28 mouse cellular contexts compared by ENCODE assay signal in genomic region chr8:124872690-124873089, GRCm38 (mm10). TPM values are rescaled to one million over a fixed set of nuclear protein-coding genes. Genes with fewer than 3 reads are reported as not detected.
A peak's percentile ranks its signal among the peaks of the same experiment; 100 is the strongest.
DNase-seq lines count a peak whose midpoint lies in the region; ATAC-seq and TF ChIP-seq lines count a peak whose summit lies in the region.
"Had no signal": no experiment of that assay in that cellular context is flagged by ENCODE, and none has a peak within 500 bp of the region (broad histone marks: within the 10 kb centered on the region; RNA-seq: fewer than 3 reads in every experiment).

No protein-coding gene starts in this region.

- no peak for TF ChIP-seq EP300 in heart, postnatal 0 days (IDR thresholded peaks at IDR 0.05; ENCODE audit: low read depth)

- DNase-seq in heart, postnatal 36 days = no peak
- DNase-seq in lung, postnatal 25 days (ENCODE audit: low spot score) = peak; percentile 53
- DNase-seq in lung, postnatal 4 days = no peak
- DNase-seq in heart, postnatal 0 days (ENCODE audit: low spot score) = peak; percentile 42
- peak; percentile 71 for DNase-seq in yolk sac, embryonic 10.5 days (ENCODE audit: low spot score)
- DNase-seq in left cerebral cortex, adult 2 months (ENCODE audit: extremely low spot score in 1 of 2, low spot score in 2 of 2) = no peak
- DNase-seq: adrenal gland, postnatal 10 days; B cell, adult 2 months; cerebellum, adult 2 months; cerebellum, postnatal 36 days; gastrocnemius, adult 2 months; kidney, adult 18-20 months; liver; right cerebral cortex, postnatal 4 days; thymus, adult 2 months; thymus, postnatal 4 days had no signal

- H3K36me3 ChIP-seq in heart, embryonic 13.5 days = peaks cover 70% of the 10 kb centered on the region
- H3K36me3 ChIP-seq in heart, postnatal 0 days (replicated peaks; ENCODE audit: control insufficient read depth, insufficient read depth, low read length) = peaks cover 66% of the 10 kb centered on the region

- TF ChIP-seq CTCF in heart, postnatal 0 days (IDR thresholded peaks at IDR 0.05; ENCODE audit: low read depth) = no peak
- TF ChIP-seq CTCF in left cerebral cortex, adult 2 months (IDR thresholded peaks at IDR 0.05) = no peak

- H3K4me3 ChIP-seq in heart, embryonic 13.5 days = no peak overlapping the region
- H3K4me3 ChIP-seq in heart, postnatal 0 days (ENCODE audit: low read depth, low read length) = no peak overlapping the region
- H3K4me3 ChIP-seq in left cerebral cortex, adult 2 months = no peak overlapping the region
- H3K4me3 ChIP-seq: forebrain, embryonic 13.5 days; gastrocnemius, adult 2 months; limb, embryonic 10.5 days; liver, embryonic 15.5 days; midbrain, embryonic 15.5 days; neural tube, embryonic 13.5 days; stomach, embryonic 15.5 days had no signal

- WGBS in heart, embryonic 13.5 days = 24% methylated on average over 5 of the region's 5 CpGs
- WGBS in heart, postnatal 0 days = 21% methylated on average over 5 of the region's 5 CpGs

- no peak overlapping the region for H3K4me2 ChIP-seq in heart, embryonic 13.5 days
- H3K4me2 ChIP-seq in heart, postnatal 0 days (ENCODE audit: low read depth, low read length) = no peak overlapping the region
- H3K4me2 ChIP-seq: forebrain, embryonic 13.5 days; liver, embryonic 15.5 days; midbrain, embryonic 15.5 days; neural tube, embryonic 13.5 days; stomach, embryonic 15.5 days had no signal

- H3K9ac ChIP-seq in heart, embryonic 13.5 days = no peak overlapping the region
- H3K9ac ChIP-seq in heart, postnatal 0 days (replicated peaks; ENCODE audit: low read depth, low read length) = no peak overlapping the region
- H3K9ac ChIP-seq: forebrain, embryonic 13.5 days; liver, embryonic 15.5 days; midbrain, embryonic 15.5 days; neural tube, embryonic 13.5 days; stomach, embryonic 15.5 days had no signal

- H3K27me3 ChIP-seq in heart, embryonic 13.5 days (replicated peaks) = no peaks in the 10 kb centered on the region
- no peaks in the 10 kb centered on the region for H3K27me3 ChIP-seq in heart, postnatal 0 days (ENCODE audit: control insufficient read depth, insufficient read depth, low read length)
- H3K27me3 ChIP-seq: CH12.LX; forebrain, embryonic 13.5 days; liver, embryonic 15.5 days; midbrain, embryonic 15.5 days; neural tube, embryonic 13.5 days; stomach, embryonic 15.5 days had no signal

- H3K9me3 ChIP-seq in heart, embryonic 13.5 days = no peaks in the 10 kb centered on the region
- no peaks in the 10 kb centered on the region for H3K9me3 ChIP-seq in heart, postnatal 0 days (replicated peaks; ENCODE audit: control insufficient read depth, low read length)
- H3K9me3 ChIP-seq: forebrain, embryonic 13.5 days; G1E; limb, embryonic 10.5 days; liver, embryonic 15.5 days; midbrain, embryonic 15.5 days; neural tube, embryonic 13.5 days; stomach, embryonic 15.5 days had no signal

- intact Hi-C loops in heart, postnatal 36 days (cut with DNase I) = no loop called here
- intact Hi-C loops in left cerebral cortex, adult 2 months (cut with DNase I) = no loop called here

- peaks cover 34% of the 10 kb centered on the region for H3K4me1 ChIP-seq in heart, embryonic 13.5 days
- H3K4me1 ChIP-seq in heart, postnatal 0 days (ENCODE audit: control insufficient read depth, insufficient read depth) = peaks cover 15% of the 10 kb centered on the region
- H3K4me1 ChIP-seq: forebrain, embryonic 13.5 days; limb, embryonic 10.5 days; midbrain, embryonic 15.5 days; neural tube, embryonic 13.5 days; stomach, embryonic 15.5 days had no signal

- peak; percentile 55; the same call in 1 of the 2 replicates for ATAC-seq in heart, embryonic 13.5 days (ENCODE audit: extremely low read depth, insufficient number of reproducible peaks, low FRiP score, low TSS enrichment)
- peak; percentile 74 for ATAC-seq in heart, postnatal 0 days (ENCODE audit: insufficient read depth, low read depth)
- ATAC-seq: activated CD4-positive, CD25-positive, alpha-beta regulatory T cell, adult 4 months; forebrain, embryonic 13.5 days; hindbrain, embryonic 16.5 days; midbrain, embryonic 15.5 days had no signal

- H3K27ac ChIP-seq in heart, embryonic 13.5 days (replicated peaks) = no peak overlapping the region
- H3K27ac ChIP-seq in heart, postnatal 0 days (ENCODE audit: low read depth) = peak overlapping the region; percentile 52; the same call in 1 of the 2 replicates
- H3K27ac ChIP-seq in left cerebral cortex, adult 2 months = no peak overlapping the region
- H3K27ac ChIP-seq: forebrain, embryonic 13.5 days; gastrocnemius, adult 2 months; limb, embryonic 10.5 days; liver, embryonic 15.5 days; macrophage; midbrain, embryonic 15.5 days; neural tube, embryonic 13.5 days; stomach, embryonic 15.5 days had no signal

RNA-seq across cellular contexts. Expression of gene 2810004N23Rik, which starts 9.8 kb away (rescaled TPM):
- 47.8 and 52.9 TPM in 2 replicates for polyA plus RNA-seq in heart, embryonic 13.5 days (2015; fragmentation: Nextera tagmentation; extraction: Ambion mirVana)
- total RNA-seq in heart, postnatal 36 days (2021) = 10 to 100 TPM; 44.8 to 47.4 TPM
- total RNA-seq in heart, postnatal 0 days (2014; rRNA removed; ENCODE audit: low replicate concordance) = 45.9 and 49.9 TPM in 2 replicates
- 49.6 and 50.2 TPM in 2 replicates for polyA plus RNA-seq in heart, postnatal 0 days (2015; fragmentation: Nextera tagmentation; extraction: Ambion mirVana)
- total RNA-seq in left cerebral cortex, adult 2 months (2021) = 10 to 100 TPM; 19.0 to 20.3 TPM

RNA-seq across cellular contexts. Expression of gene Gnpat, which starts 9.9 kb away (rescaled TPM):
- 94.8 and 101 TPM in 2 replicates for polyA plus RNA-seq in heart, embryonic 13.5 days (2015; fragmentation: Nextera tagmentation; extraction: Ambion mirVana)
- 100 to 1,000 TPM; 174 to 194 TPM for total RNA-seq in heart, postnatal 36 days (2021)
- total RNA-seq in heart, postnatal 0 days (2014; rRNA removed; ENCODE audit: low replicate concordance) = 77.2 and 117 TPM in 2 replicates
- 114 and 115 TPM in 2 replicates for polyA plus RNA-seq in heart, postnatal 0 days (2015; fragmentation: Nextera tagmentation; extraction: Ambion mirVana)
- 10 to 100 TPM; 54.7 to 65.8 TPM for total RNA-seq in left cerebral cortex, adult 2 months (2021)

RNA-seq across cellular contexts. Expression of gene Exoc8, which starts 24.8 kb away (rescaled TPM):
- polyA plus RNA-seq in heart, embryonic 13.5 days (2015; fragmentation: Nextera tagmentation; extraction: Ambion mirVana) = 5.9 and 6.2 TPM in 2 replicates
- total RNA-seq in heart, postnatal 36 days (2021) = 10 to 100 TPM; 18.5 to 22.8 TPM
- 9.0 and 16.9 TPM in 2 replicates for total RNA-seq in heart, postnatal 0 days (2014; rRNA removed; ENCODE audit: low replicate concordance)
- polyA plus RNA-seq in heart, postnatal 0 days (2015; fragmentation: Nextera tagmentation; extraction: Ambion mirVana) = 5.0 and 5.3 TPM in 2 replicates
- total RNA-seq in left cerebral cortex, adult 2 months (2021) = 10 to 100 TPM; 35.1 to 36.5 TPM

RNA-seq across cellular contexts. Expression of gene Sprtn, which starts 25.0 kb away (rescaled TPM):
- polyA plus RNA-seq in heart, embryonic 13.5 days (2015; fragmentation: Nextera tagmentation; extraction: Ambion mirVana) = 6.8 and 7.1 TPM in 2 replicates
- 10 to 100 TPM; 12.2 to 12.8 TPM for total RNA-seq in heart, postnatal 36 days (2021)
- total RNA-seq in heart, postnatal 0 days (2014; rRNA removed; ENCODE audit: low replicate concordance) = 9.6 and 14.5 TPM in 2 replicates
- polyA plus RNA-seq in heart, postnatal 0 days (2015; fragmentation: Nextera tagmentation; extraction: Ambion mirVana) = 5.1 and 6.7 TPM in 2 replicates
- 10 to 100 TPM; 13.8 to 15.5 TPM for total RNA-seq in left cerebral cortex, adult 2 months (2021)

Comparison
In these comparisons a context has a peak if more than half of its experiments do, and no peak if none do; other contexts are left out.
1. DNase-seq: peak in lung, postnatal 25 days (single experiment), heart, postnatal 0 days (single experiment) and yolk sac, embryonic 10.5 days (single experiment); none in heart, postnatal 36 days (0 of 2), lung, postnatal 4 days (0 of 2) and left cerebral cortex, adult 2 months (0 of 2).